Mouse (Mus musculus) embryo, embryonic 11.5 days (tissue): ENCODE measurements around the gene Tmem161a.

Experiments
- DNase-seq: peaks from one replicate; pipeline ENCODE4 v3.0.0-alpha.2; 2012; ENCODE audit warnings: low read depth, low spot score

Gene Tmem161a

DNA sequence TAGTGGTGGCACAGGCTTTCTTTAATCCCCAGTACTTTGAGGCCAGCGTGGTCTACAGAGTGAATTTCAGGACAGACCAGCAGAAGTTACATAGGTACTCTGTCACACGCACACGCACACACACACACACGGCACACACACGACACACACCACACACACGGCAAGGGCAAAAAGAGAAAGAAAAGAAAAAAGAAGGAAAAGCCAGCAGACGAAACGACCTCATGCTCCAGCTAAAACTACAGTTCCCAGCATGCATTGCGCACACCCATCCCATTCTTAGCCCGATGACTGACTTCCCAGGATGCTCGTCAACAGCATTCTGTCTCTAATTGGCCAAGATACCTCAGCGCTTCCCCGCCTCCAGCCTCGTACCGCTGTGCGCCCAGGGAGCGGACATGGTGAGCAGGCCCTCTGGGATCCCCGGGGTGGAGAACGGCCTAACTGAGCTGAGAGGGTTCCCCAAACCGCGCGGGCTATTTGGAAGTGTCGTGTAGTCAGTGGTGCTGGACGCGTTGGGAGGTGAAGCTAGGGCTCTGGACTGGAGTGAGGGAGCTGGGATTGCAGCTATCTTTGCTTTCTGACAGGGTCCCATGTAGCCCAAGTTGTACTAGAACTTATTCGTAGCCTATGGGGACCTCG lies at the start of gene Tmem161a:
Tmem161a (plus strand) TSS at position 314 of the 639 bp plus-strand sequence.
- peak; percentile 88 for DNase-seq

DNA sequence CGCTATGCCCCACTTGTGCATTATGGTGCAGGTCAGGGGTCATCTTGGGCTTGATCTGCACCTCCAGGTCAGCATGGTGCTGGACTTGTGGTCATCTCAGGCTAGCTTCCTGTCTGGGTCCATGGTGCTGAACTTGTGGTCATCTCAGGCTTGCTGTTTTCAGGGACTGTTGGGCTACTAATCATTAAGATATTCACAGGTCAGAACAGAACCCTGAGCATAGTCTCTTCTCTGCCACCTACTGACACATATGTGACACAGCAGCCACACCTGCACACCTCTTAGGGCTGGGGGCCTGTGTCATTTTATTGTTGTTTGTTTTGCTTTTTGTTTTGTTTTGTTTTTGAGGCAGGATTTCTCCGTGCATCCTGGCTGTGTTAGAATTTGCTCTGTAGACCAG lies 49.3 kb upstream of the Tmem161a start:
- no peak for DNase-seq

GRCm38 (mm10) chr8:70124992-70125391 lies 47.2 kb upstream of the Tmem161a start:
- DNase-seq: no peak

DNA sequence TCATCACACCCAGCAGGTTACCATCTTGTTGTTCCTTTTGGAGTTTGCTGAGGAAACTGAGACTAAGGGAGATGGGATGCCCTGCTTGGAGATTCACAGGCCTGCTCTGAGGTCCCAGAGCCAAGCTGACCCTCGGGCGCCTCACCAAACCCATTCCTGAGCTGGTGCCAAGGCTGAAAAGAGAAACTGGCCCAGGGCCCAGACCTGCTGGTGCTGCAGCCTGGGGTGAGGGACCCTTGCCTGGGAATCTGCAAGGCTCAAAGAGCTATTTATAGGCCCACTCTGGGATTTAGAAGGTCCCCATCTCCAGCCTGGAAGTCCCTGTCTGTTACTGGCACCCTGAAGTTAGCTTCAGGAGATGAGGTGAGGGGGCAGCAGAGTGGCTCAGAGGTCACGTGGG lies 43.7 kb upstream of the Tmem161a start:
- no peak for DNase-seq

DNA sequence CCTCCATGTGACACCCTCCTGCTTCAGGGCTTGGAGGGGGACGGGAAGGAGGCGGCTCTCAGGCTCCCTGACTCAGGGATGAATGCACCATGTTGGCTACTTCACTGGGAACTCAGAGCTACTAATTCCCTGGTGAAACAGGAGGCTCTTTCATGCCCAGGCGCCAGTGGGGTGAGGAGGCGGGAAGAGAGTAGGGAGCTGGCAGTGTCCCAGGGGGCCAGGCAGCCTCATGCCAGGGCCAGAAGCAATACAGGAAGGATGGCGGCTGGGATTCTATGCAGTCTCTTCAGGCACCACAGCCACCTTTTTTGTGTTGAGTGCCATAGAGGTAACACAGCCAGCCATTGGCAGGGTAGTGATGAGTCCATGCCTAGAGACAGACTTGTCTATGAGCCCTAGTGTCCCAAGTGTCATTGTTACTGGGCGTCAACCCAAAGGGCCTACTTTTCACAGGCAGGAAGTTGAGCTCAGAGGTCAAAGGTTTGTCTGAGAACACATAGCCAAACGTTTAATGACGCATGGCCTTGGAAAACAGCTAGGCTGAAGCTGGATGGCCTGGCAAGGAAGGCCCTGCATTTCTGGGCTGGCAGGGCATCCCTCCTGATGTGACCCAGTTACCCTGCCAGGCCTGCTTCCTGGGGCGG lies 42.7 kb upstream of the Tmem161a start:
- DNase-seq: no peak

- no peak for DNase-seq
Observed at GRCm38 (mm10) chr8:70130066-70130465, 42.1 kb upstream of the Tmem161a start.

DNA sequence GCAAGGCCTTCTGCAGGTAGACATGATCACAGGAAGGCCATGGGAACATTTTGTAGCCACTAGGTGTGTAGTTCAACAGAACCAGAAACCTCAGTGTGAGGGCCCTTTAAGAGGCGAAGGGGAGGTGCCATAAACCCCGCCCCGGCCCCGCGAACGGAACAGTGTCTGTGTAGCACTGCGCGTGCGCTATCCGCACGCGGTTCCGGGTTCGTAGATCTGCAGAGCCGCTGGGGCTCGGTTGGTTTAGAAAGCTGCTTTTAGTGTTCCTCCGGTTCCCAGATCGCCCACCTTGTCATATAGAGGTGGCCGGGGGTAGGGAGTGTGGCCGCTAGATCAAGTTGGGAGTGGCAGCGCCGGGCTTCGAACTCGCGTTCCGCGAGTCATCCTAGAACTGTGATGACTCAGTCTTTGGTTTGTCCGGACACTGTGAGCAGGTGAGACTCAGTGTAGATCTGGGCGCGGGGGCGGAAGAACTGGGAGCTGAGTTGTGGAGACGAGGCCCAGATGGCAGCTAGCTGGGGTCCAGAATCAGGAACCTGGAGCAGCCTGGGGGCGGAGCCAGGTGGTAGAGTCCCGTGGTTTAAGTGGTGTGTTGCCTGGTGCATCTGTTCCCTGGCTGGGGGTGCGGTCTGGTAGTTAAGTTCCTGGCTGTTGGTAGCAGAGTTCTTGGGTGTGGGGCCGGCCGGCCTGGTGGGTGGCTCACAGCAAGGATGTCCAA lies 40.8 kb upstream of the Tmem161a start, which contains the start of gene Nr2c2ap:
Nr2c2ap (plus strand) TSS at position 168 of the 718 bp plus-strand sequence.
- DNase-seq: peak; percentile 85

DNA sequence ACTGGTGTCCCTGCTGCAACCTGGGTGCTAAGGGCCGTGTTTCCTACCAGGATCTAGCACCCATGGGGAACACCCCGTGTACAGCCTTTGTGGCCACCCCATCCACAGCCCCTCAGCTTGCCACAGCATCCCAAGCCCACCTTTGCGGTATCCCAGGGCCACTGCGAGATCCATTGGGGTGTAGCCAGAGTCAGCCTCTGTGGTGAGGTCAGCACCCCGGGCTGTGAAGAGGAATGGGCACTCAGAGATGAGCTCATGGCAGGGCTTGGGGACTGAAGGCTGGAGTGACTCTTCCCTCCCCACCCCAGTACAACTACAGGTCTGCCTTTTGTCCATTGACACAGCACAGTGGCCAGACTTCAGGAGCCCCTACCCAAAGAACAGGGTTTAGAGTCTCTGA lies 38.1 kb upstream of the Tmem161a start:
- no peak for DNase-seq

DNA sequence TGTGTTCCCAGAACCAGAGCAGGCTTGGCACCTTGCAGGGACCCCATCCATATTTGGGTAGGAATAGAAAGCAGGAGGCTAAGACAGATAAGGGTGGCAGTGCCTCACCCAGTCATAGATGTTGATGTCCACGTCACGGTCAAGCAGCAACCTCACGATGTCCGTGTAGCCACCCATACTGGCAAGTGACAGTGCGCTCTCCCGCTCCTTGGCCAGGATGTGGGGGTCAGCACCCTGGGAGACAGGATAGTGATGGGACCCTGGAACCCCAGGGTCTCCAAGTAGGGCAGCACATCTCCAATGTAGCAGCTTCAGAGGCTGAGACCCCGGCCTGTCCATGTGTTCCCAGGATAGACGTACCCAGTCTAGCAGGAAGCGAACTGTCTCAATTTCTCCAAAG lies 37.2 kb upstream of the Tmem161a start:
- no peak for DNase-seq

DNA sequence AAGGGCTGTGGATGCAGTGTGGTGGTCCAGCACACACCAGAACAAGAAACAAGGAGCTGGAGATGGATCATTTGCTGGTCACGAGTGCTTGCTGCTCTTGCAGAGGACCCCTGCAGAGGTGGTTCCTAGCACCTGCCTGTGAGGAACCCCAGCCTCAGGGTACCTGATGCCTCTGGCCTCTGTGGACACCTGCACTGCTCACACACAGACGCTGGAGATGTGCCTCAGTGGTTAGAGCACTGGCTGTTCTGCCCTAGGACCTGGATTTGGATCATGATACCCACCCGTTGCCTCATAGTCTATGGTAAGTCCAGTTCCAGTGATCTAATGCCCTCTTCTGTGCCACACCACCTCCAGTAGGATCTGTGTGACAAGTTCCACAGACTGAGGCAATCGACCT lies 35.6 kb upstream of the Tmem161a start:
- no peak for DNase-seq

DNA sequence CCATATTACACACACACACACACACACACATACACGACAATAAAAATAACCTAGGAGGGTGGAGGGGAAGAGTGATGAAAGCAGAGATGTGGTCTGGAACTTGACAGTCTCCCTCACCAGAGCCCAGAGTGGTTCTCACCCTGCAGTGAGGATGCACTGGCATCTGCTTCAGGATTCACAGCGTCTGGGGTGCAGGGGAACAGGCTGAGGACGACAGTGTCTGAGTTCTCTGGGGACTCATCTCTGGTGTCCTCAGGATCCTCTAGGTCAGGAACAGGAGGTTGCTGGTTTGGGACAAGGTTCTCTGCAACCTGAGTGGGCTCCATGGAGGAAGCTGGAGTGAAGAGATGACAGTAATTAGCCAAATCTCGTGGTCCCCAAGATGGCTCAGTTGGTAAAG lies 34.3 kb upstream of the Tmem161a start:
- DNase-seq: no peak

- DNase-seq: peak; percentile 100
Observed at GRCm38 (mm10) chr8:70139026-70139857, 32.9 kb upstream of the Tmem161a start, which contains the start of the genes Rfxank, Borcs8 and Mef2b. Rfxank (minus strand) TSS chr8:70139154. Borcs8 (plus strand) TSS chr8:70139499. Mef2b (plus strand) TSS chr8:70139711.

DNA sequence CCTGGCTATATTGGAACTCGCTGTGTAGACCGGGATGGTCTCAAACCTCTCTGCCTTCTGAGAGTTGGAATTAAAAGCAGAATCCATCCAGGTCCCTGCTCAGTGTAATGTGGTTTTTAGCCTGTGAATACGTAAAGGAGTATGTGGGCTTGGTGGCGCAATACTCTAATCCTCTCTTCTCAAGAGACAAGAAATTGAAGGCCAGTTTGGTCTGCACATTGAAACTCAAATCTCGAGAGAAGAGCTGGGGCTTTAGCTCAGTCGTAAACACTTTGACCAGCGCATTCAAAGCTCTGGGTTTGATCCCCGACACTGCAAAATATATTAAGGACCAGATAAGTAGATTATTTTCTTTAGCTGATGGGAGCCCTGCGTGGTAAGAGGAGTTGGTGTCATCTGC lies 32.2 kb upstream of the Tmem161a start:
- DNase-seq: no peak

DNA sequence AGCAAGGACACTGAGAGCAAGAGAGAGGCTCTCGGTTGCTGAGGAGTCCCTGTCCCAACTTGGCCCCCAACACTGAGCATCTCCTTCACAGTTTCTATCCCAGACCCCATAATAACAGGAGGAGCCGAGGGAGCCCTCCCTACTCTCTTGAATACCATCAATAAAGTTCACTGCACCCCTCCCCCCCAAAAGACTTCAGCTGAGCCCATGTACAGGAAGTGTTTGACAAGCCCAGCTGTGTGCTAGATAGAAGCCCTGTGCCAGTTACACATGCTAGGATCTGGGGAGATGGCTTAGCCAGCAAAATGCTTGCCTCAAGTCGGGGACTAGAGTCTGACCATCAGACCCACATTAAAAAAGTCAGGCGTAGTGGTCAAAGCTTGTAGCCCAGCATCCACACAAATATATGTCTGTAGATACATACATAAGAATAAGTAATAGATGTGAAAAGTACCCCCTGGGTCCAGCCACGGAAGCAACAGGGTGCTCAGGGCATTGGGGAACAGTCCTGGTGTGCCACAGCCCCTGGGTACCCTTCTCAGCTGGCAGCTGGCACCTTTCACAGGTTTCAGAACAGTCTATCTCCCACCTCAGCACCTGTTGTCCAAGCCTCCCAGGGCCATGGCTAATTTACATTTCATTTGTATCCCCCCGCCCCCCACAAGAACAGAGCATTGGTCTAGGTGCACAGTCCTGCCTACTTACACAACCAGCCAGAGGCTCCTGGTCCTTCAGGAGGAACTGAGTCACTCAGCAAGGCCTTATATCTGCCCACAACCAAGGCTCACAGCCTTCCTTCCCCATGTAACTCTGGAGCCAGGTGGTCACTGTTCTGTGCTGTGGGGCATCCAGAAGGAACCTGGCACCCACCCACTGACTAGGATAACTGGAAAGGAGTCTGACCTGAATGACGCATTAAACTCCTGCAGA lies 24.2 kb upstream of the Tmem161a start:
- DNase-seq: no peak

DNA sequence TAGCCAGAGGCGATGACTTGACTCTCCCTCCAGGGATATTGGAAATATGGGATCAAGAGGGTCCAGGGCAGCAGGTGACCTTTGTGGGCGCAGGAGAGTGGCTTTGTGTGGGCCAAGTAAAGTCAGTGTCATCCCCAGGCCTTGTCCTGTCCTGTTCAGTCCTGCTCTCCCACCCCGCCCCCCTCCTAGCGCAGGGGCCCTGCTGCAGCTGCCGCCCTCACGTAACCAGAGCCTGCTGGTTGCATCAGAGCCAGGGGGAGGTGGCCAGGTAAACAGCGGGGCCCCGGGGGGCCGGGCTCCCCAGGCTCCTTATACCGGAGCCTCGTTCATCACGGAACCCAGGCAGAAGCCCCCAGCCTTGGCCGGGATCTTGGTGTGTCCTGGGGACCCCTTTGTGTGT lies 22.0 kb upstream of the Tmem161a start:
- no peak for DNase-seq

- peak; percentile 67 for DNase-seq
Observed at GRCm38 (mm10) chr8:70152537-70153257, 19.5 kb upstream of the Tmem161a start.

DNA sequence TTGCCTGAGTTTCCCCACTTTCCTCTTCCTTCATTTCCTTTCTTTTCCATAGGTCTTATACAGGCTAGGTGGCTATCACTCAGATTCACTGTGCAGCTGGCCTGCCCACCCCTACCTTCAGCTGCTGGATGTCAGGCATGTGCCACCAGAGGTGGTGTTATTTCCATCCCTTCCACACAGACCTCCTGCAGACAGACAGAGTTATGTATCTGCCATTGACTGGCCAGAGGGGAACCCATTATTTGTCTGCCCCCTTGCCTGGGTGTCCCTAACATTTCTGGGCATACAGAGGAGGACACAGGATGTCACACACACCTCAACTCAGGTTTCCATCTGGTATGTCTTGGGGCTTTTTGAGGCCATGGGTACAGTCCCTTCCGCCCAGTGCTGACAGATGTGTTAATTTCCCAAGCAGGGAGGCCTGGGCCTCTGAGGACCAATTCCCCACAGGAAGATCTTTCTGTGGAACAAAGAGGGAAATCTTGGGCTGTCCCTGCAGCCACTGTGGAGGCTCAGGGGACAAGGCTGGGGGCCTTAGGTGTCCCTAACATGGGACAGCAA lies 14.8 kb upstream of the Tmem161a start:
- DNase-seq: no peak

DNA sequence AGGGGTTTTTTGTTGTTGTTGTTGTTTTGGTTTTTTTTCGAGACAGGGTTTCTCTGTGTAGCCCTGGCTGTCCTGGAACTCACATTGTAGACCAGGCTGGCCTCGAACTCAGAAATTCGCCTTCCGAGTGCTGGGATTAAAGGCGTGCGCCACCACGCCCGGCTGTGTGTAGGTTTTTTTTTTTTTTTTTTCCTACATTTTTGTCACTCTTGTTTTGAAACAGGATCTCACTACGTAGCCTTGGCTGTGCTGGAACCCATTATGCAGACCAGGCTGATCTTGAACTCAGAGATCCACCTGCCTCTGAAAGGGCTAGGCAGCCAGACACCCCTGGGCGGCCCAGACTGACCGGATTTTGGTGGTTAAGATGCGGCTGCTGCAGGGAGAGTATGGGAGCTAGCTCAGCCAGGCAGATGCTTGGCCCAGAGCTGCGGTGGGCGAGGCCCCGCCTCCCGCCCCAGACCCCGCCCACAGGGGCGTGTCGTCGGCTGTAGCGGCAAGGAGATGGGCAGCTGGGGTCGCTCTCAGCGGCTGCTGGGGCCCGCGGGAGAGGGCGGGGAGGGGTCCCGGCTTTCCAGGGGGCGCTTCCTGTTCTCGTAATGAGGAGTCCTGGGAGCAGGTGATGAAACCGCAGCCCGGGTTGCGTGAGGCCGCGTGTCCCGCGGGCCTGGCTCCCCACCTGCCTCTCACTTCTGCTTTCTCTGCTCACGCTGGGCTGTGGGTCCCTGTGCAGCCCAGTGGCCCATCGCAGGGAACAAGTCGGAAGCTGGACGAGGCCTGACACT lies 13.9 kb upstream of the Tmem161a start:
- peak; percentile 69 for DNase-seq

DNA sequence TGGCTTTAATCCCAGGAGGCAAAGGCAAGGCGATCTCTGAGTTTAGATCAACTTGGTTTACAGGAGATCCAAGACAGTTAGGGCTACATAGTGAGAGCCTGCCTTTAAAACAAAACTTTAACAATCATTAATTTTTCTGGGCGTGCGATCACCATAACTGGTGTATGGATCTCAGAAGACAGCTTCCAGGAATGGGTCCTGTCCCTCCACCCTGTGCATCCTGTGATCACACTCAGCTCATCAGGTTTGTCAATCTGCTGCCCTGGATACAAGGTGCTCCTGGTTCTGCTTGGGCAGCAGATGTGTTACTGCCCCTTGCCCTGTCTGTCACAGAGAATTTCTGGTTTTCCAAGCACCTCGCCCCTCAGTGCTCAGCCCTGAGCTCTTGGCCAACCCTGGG lies 12.9 kb upstream of the Tmem161a start:
- no peak for DNase-seq
